Mouse (Mus musculus): ENCODE data around the gene Mob1a. TPM values are rescaled to one million over a fixed set of nuclear protein-coding genes. Genes with fewer than 3 reads are reported as not detected.

The Mob1a gene
- polyA plus RNA-seq, 1 experiment from 2014 or later = 22.9 TPM

GRCm38 (mm10) chr6:83347916-83348315 is 22.1 kb downstream of the Mob1a start:
- Histone ChIP-seq H3K9me3 (no peaks in the 10 kb centered on the region), H3K4me2 (no peak overlapping the region), H3K4me1 (replicated peaks) (peaks cover 19% of the 10 kb centered on the region), H3K27me3 (no peaks in the 10 kb centered on the region), H3K36me3 (no peaks in the 10 kb centered on the region), H3K4me3 (no peak overlapping the region), H3K27ac (replicated peaks) (no peak overlapping the region), H3K9ac (no peak overlapping the region)
- no peak for ATAC-seq (ENCODE audit: low FRiP score, low read depth)
- 90% methylated on average over 3 of the region's 3 CpGs for WGBS

GRCm38 (mm10) chr6:83348873-83349272 is 23.1 kb downstream of the Mob1a start, which contains the start of gene Bola3:
Gene Bola3, plus strand, starts transcription at chr6:83349147.
- H3K4me2 ChIP-seq = peak within 1 kb of the TSS; percentile 83
- WGBS = 35% methylated on average over 6 of the region's 6 CpGs
- peak within 1 kb of the TSS; percentile 84 for H3K9ac ChIP-seq
- no peaks in the 10 kb centered on the region for H3K9me3 ChIP-seq
- H3K4me1 ChIP-seq (replicated peaks) = peaks cover 19% of the 10 kb centered on the region
- ATAC-seq (ENCODE audit: low FRiP score, low read depth) = no peak; the same call in 1 of the 2 replicates
- no peaks in the 10 kb centered on the region for H3K27me3 ChIP-seq
- peaks cover 9% of the 10 kb centered on the region; the same call in 1 of the 2 replicates for H3K36me3 ChIP-seq
- H3K4me3 ChIP-seq = peak within 1 kb of the TSS; percentile 77
- H3K27ac ChIP-seq (replicated peaks) = peak within 1 kb of the TSS; percentile 74

- no peaks in the 10 kb centered on the region for H3K27me3 ChIP-seq
- H3K9ac ChIP-seq = peak overlapping the region; percentile 84
- H3K36me3 ChIP-seq = peaks cover 11% of the 10 kb centered on the region; the same call in 1 of the 2 replicates
- H3K27ac ChIP-seq (replicated peaks) = peak overlapping the region; percentile 74
- peak overlapping the region; percentile 83 for H3K4me2 ChIP-seq
- peak overlapping the region; percentile 77 for H3K4me3 ChIP-seq
- under 1% methylated on average over 52 of the region's 53 CpGs for WGBS
- peaks cover 19% of the 10 kb centered on the region for H3K4me1 ChIP-seq (replicated peaks)
- H3K9me3 ChIP-seq = no peaks in the 10 kb centered on the region
- ATAC-seq (ENCODE audit: low FRiP score, low read depth) = peak; percentile 95
These were observed 23.6 kb downstream of the Mob1a start for GRCm38 (mm10) chr6:83349274-83349958.

- Histone ChIP-seq H3K4me3 (peak overlapping the region; percentile 77), H3K27me3 (no peaks in the 10 kb centered on the region), H3K4me2 (peak overlapping the region; percentile 83), H3K9ac (peak overlapping the region; percentile 84), H3K9me3 (no peaks in the 10 kb centered on the region), H3K4me1 (replicated peaks) (peaks cover 19% of the 10 kb centered on the region), H3K36me3 (peaks cover 14% of the 10 kb centered on the region; the same call in 1 of the 2 replicates), H3K27ac (replicated peaks) (0 out of 2 replicates have a peak overlapping the region, but pooled peaks have one; percentile 74)
- WGBS = 87% methylated on average over 7 of the region's 7 CpGs
- no peak for ATAC-seq (ENCODE audit: low FRiP score, low read depth)
These were observed 24.4 kb downstream of the Mob1a start for GRCm38 (mm10) chr6:83350172-83350571.

DNA sequence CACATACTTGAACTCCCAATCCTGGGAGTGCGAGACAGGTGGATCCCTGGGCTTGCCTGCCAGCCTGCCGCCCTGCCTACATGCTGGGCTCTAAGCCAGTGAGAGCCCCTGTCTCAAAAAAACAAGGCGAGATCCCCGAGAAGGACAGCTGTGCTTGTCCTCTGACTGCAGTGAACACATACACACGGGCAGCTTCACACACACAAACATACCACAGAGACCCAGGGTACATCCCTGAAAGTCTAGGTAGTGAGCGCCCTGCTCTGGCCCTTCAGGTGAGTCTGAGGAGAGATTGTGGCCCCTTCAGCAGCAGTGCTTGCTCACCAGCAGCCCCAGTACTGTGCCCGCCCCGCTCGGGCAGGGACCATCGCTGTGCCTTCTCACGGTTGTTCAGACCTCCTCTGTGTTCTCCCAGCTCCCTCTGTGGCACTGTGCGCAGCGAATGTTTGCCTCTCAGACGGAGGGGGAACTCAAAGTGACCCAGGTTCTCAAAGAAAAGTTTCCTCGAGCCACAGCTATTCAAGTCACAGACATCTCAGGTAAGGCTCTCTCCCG is 25.1 kb downstream of the Mob1a start:
- Histone ChIP-seq H3K9ac (no peak overlapping the region), H3K27ac (replicated peaks) (no peak overlapping the region), H3K4me1 (replicated peaks) (peaks cover 19% of the 10 kb centered on the region), H3K4me2 (no peak overlapping the region), H3K9me3 (no peaks in the 10 kb centered on the region), H3K36me3 (peaks cover 14% of the 10 kb centered on the region; the same call in 1 of the 2 replicates), H3K4me3 (no peak overlapping the region), H3K27me3 (no peaks in the 10 kb centered on the region)
- WGBS = 90% methylated on average over 16 of the region's 16 CpGs
- ATAC-seq (ENCODE audit: low FRiP score, low read depth) = no peak

GRCm38 (mm10) chr6:83351490-83352160 is 25.8 kb downstream of the Mob1a start:
- H3K4me3 ChIP-seq = no peak overlapping the region

DNA sequence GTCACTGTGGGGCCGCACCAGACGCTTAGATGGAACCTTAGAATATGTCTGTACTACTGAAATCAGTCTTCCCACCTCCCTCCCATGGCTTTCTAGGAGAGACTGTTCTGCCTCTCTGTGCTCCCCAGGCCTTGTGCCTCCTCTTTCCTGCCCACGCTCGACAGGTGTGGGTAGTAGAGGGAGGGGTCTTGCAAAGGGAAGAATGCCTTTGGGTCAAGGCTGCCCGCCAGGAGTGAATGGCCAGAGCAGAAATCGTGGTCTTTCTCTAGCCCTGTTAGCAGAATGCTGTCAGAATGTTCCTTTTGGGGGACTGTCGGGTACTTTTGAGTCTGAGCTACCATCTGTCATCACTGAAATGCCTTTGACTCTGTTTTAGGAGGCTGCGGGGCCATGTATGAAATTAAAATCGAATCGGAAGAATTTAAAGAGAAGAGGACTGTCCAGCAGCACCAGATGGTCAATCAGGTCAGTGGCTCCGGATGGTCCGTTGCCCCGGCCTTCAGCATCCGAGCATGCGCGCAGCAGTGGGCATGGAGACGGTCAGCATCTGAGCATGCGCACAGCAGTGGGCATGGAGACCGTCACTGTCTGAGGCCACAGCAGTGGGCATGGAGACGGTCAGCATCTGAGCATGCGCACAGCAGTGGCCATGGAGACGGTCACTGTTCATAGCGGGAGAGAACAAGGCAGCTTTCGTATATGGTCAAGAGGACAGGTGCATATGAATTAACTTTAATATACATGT is 27.0 kb downstream of the Mob1a start:
- H3K27ac ChIP-seq (replicated peaks) = no peak overlapping the region
- peaks cover 14% of the 10 kb centered on the region; the same call in 1 of the 2 replicates for H3K36me3 ChIP-seq
- no peak overlapping the region for H3K4me2 ChIP-seq
- H3K27me3 ChIP-seq = no peaks in the 10 kb centered on the region
- no peak for ATAC-seq (ENCODE audit: low FRiP score, low read depth)
- peaks cover 23% of the 10 kb centered on the region for H3K4me1 ChIP-seq (replicated peaks)
- no peaks in the 10 kb centered on the region for H3K9me3 ChIP-seq
- H3K9ac ChIP-seq = no peak overlapping the region
- WGBS = 90% methylated on average over 24 of the region's 24 CpGs
- H3K4me3 ChIP-seq = no peak overlapping the region

More at GRCm38 (mm10) chr6:83351490-83352160, 25.8 kb downstream of the Mob1a start:
- H3K9me3 ChIP-seq = no peaks in the 10 kb centered on the region
- ATAC-seq (ENCODE audit: low FRiP score, low read depth) = no peak
- WGBS = 87% methylated on average over 7 of the region's 7 CpGs
- peaks cover 14% of the 10 kb centered on the region; the same call in 1 of the 2 replicates for H3K36me3 ChIP-seq
- H3K4me1 ChIP-seq (replicated peaks) = peaks cover 19% of the 10 kb centered on the region
- H3K27me3 ChIP-seq = no peaks in the 10 kb centered on the region
- no peak overlapping the region for H3K4me2 ChIP-seq
- no peak overlapping the region for H3K9ac ChIP-seq
- no peak overlapping the region for H3K27ac ChIP-seq (replicated peaks)

DNA sequence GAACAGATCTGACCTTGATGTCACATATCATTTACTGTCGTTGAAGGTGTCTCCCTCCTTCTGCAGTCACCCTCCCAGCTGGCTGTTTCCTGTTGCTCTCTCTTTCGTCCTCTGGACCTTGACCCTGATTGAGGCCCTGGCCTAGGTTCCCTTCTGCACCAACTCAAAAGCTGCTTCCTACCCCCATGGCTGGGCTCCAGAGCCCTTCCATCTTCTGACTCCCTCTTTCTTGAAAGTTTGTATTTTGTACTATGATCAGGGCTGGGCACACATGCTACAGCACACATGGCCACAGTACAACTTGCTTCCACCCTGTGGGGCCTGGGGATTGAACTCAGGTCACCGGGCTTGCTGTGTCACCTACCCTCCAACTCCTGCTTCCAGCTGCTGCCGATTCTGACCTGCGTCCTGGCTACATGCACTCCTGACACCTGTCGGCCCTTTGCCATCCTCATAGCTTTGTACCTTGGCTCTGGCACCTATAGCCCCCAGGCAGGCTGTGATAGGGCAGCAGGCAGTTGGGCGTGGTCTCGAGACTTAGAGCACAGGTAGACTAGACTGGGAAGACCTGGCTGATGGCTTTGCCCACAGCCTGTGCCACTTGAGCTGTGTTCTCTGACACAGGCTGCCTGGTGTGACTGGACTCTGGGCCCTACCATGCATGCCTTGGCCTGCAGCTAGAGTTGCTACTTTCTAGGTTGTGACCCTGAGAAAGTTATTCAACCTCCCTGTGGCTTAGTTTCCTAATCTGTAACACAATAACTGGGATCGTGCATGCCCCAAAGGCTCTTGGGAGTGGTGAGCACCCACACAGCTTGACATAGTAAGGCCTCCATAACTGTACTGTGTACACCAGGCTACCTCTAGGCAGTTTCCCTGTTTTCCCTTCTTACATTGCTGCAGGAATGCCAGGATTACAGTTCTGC is 29.3 kb downstream of the Mob1a start:
- Histone ChIP-seq H3K4me2 (no peak overlapping the region), H3K27me3 (no peaks in the 10 kb centered on the region), H3K9me3 (no peaks in the 10 kb centered on the region), H3K36me3 (peaks cover 20% of the 10 kb centered on the region), H3K4me3 (no peak overlapping the region), H3K27ac (replicated peaks) (no peak overlapping the region), H3K4me1 (replicated peaks) (peaks cover 13% of the 10 kb centered on the region), H3K9ac (no peak overlapping the region)
- 89% methylated on average over 9 of the region's 9 CpGs for WGBS
- ATAC-seq (ENCODE audit: low FRiP score, low read depth) = no peak

GRCm38 (mm10) chr6:83356569-83357138 is 30.8 kb downstream of the Mob1a start:
- Histone ChIP-seq H3K4me1 (replicated peaks) (peaks cover 4% of the 10 kb centered on the region), H3K4me2 (no peak overlapping the region), H3K27me3 (no peaks in the 10 kb centered on the region), H3K4me3 (no peak overlapping the region), H3K9me3 (no peaks in the 10 kb centered on the region), H3K27ac (replicated peaks) (no peak overlapping the region), H3K9ac (no peak overlapping the region), H3K36me3 (peaks cover 20% of the 10 kb centered on the region)
- peak; percentile 74 for ATAC-seq (ENCODE audit: low FRiP score, low read depth)
- 23% methylated on average over 7 of the region's 7 CpGs for WGBS

DNA sequence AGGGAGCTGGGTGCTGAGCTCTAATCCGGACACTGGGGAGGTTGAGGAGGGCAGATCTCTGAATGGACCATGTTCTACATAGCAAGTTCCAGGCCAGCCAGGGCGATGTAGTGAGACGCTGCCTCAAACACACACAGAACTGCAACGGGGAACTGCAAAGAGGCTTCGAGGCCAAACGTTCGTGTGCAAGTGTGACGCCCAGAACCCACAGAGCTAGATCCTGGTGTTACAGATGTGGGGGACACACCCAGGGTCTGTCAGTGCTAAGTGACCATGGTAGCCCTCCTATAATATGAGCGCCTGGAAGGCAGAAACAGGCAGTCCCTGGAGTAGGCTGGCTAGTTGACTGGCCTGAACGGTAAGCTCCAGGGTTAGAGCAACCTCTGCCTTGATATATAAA is 31.6 kb downstream of the Mob1a start:
- no peaks in the 10 kb centered on the region for H3K27me3 ChIP-seq
- no peak overlapping the region for H3K27ac ChIP-seq (replicated peaks)
- H3K9ac ChIP-seq = no peak overlapping the region
- 93% methylated on average over 10 of the region's 10 CpGs for WGBS
- no peak for ATAC-seq (ENCODE audit: low FRiP score, low read depth)
- H3K4me3 ChIP-seq = no peak overlapping the region
- H3K4me1 ChIP-seq (replicated peaks) = peaks cover 4% of the 10 kb centered on the region
- H3K4me2 ChIP-seq = no peak overlapping the region
- no peaks in the 10 kb centered on the region for H3K9me3 ChIP-seq
- H3K36me3 ChIP-seq = peaks cover 20% of the 10 kb centered on the region

Data from hindbrain, embryonic 15.5 days (tissue).